Mouse (Mus musculus) forebrain, embryonic 12.5 days (tissue): ENCODE measurements around the gene Rhobtb1. TPM values are rescaled to one million over a fixed set of nuclear protein-coding genes. Genes with fewer than 3 reads are reported as not detected.

ENCODE experiments used
- ATAC-seq: fragments of 200-750 bp; cut with Nextera tagmentation; 2 replicates; pipeline ENCODE4 v1.8.0; 2017; ENCODE audit warnings: moderate TSS enrichment; ENCODE audit not compliant: low FRiP score
- H3K27ac ChIP-seq: fragments of 300-500 bp; sonication (generic); 2 replicates; pipeline ENCODE4 v1.5.1; 2016; ENCODE audit warnings: mild to moderate bottlenecking
- H3K27me3 ChIP-seq: fragments of 300-500 bp; sonication (generic); 2 replicates; pipeline ENCODE4 v1.6.1; 2016; ENCODE audit warnings: mild to moderate bottlenecking
- H3K36me3 ChIP-seq: fragments of 300-500 bp; sonication (generic); replicated peaks from 2 replicates; pipeline ENCODE4 v1.6.1; 2016; ENCODE audit warnings: mild to moderate bottlenecking
- H3K4me1 ChIP-seq: fragments of 300-500 bp; sonication (generic); 2 replicates; pipeline ENCODE4 v1.6.1; 2016
- H3K4me2 ChIP-seq: fragments of 300-500 bp; sonication (generic); 2 replicates; pipeline ENCODE4 v1.6.1; 2016; ENCODE audit warnings: mild to moderate bottlenecking, moderate library complexity
- H3K4me3 ChIP-seq: fragments of 300-500 bp; sonication (generic); replicated peaks from 2 replicates; pipeline ENCODE4 v1.5.1; 2016; ENCODE audit warnings: mild to moderate bottlenecking
- H3K9ac ChIP-seq: fragments of 300-500 bp; sonication (generic); 2 replicates; pipeline ENCODE4 v1.6.1; 2016; ENCODE audit warnings: mild to moderate bottlenecking
- H3K9me3 ChIP-seq: fragments of 300-500 bp; sonication (generic); 2 replicates; pipeline ENCODE4 v1.6.1; 2016
- WGBS: fragments of 180-500 bp; shearing (Covaris S2); methylation state at CpG from one replicate; pipeline ENCODE4 v1.1.7; 2016; 5-methylcytosine and 5-hydroxymethylcytosine counted together
- polyA plus RNA-seq: library from polyadenylated mRNA; unstranded; fragments of >200 nt; fragmentation: Nextera tagmentation; extraction: Ambion mirVana; gene quantifications from 2 replicates; pipeline ENCODE4 v1.2.1, GENCODE M21; 2016

The Rhobtb1 gene
- polyA plus RNA-seq, 1 experiment from 2014 or later = 17.8 TPM

- Histone ChIP-seq H3K9ac (no peak overlapping the region), H3K27me3 (no peaks in the 10 kb centered on the region), H3K4me3 (no peak overlapping the region), H3K4me2 (no peak overlapping the region), H3K27ac (no peak overlapping the region), H3K4me1 (0 out of 2 replicates have a peak, but pooled peaks cover 4% of the 10 kb centered on the region), H3K9me3 (0 out of 2 replicates have a peak, but pooled peaks cover 4% of the 10 kb centered on the region), H3K36me3 (no peaks in the 10 kb centered on the region)
- WGBS = 92% methylated on average over 7 of the region's 7 CpGs
- ATAC-seq = no peak
Observed at GRCm38 (mm10) chr10:69324816-69325215, 173.6 kb downstream of the Rhobtb1 start.

GRCm38 (mm10) chr10:69326433-69326832 is 175.2 kb downstream of the Rhobtb1 start:
- Histone ChIP-seq H3K4me2 (no peak overlapping the region), H3K36me3 (no peaks in the 10 kb centered on the region)
- ATAC-seq = no peak

GRCm38 (mm10) chr10:69327362-69327761 is 176.1 kb downstream of the Rhobtb1 start:
- H3K4me1 ChIP-seq = 0 out of 2 replicates have a peak, but pooled peaks cover 4% of the 10 kb centered on the region
- WGBS = 71% methylated on average over 8 of the region's 8 CpGs
- no peak for ATAC-seq

More at GRCm38 (mm10) chr10:69326433-69326832, 175.2 kb downstream of the Rhobtb1 start:
- Histone ChIP-seq H3K9me3 (no peaks in the 10 kb centered on the region), H3K9ac (no peak overlapping the region), H3K27me3 (no peaks in the 10 kb centered on the region), H3K4me1 (0 out of 2 replicates have a peak, but pooled peaks cover 4% of the 10 kb centered on the region), H3K4me3 (no peak overlapping the region), H3K27ac (no peak overlapping the region)
- 91% methylated on average over 3 of the region's 3 CpGs for WGBS

GRCm38 (mm10) chr10:69328029-69328655 is 176.9 kb downstream of the Rhobtb1 start:
- H3K4me1 ChIP-seq = 0 out of 2 replicates have a peak, but pooled peaks cover 4% of the 10 kb centered on the region
- WGBS = 92% methylated on average over 12 of the region's 12 CpGs
- H3K36me3 ChIP-seq = no peaks in the 10 kb centered on the region
- H3K4me2 ChIP-seq = no peak overlapping the region
- no peak for ATAC-seq
- H3K27me3 ChIP-seq = no peaks in the 10 kb centered on the region
- no peak overlapping the region for H3K9ac ChIP-seq
- no peaks in the 10 kb centered on the region for H3K9me3 ChIP-seq
- H3K4me3 ChIP-seq = no peak overlapping the region
- H3K27ac ChIP-seq = no peak overlapping the region

More at GRCm38 (mm10) chr10:69327362-69327761, 176.1 kb downstream of the Rhobtb1 start:
- no peak overlapping the region for H3K4me3 ChIP-seq
- no peak overlapping the region for H3K9ac ChIP-seq
- H3K9me3 ChIP-seq = no peaks in the 10 kb centered on the region
- no peaks in the 10 kb centered on the region for H3K36me3 ChIP-seq
- no peak overlapping the region for H3K27ac ChIP-seq
- no peak overlapping the region for H3K4me2 ChIP-seq
- H3K27me3 ChIP-seq = no peaks in the 10 kb centered on the region

GRCm38 (mm10) chr10:69328656-69329046 is 177.4 kb downstream of the Rhobtb1 start:
- no peak for ATAC-seq
- no peaks in the 10 kb centered on the region for H3K9me3 ChIP-seq
- 0 out of 2 replicates have a peak, but pooled peaks cover under 1% of the 10 kb centered on the region for H3K36me3 ChIP-seq
- no peak overlapping the region for H3K4me2 ChIP-seq
- H3K4me1 ChIP-seq = 0 out of 2 replicates have a peak, but pooled peaks cover 4% of the 10 kb centered on the region
- no peak overlapping the region for H3K4me3 ChIP-seq
- H3K27ac ChIP-seq = no peak overlapping the region
- no peaks in the 10 kb centered on the region for H3K27me3 ChIP-seq
- no peak overlapping the region for H3K9ac ChIP-seq
- WGBS = 76% methylated on average over 4 of the region's 4 CpGs

GRCm38 (mm10) chr10:69331231-69331630 is 180.0 kb downstream of the Rhobtb1 start:
- ATAC-seq = no peak
- no peak overlapping the region for H3K4me2 ChIP-seq
- no peak overlapping the region for H3K9ac ChIP-seq
- no peaks in the 10 kb centered on the region for H3K27me3 ChIP-seq
- H3K4me1 ChIP-seq = 0 out of 2 replicates have a peak, but pooled peaks cover 7% of the 10 kb centered on the region
- H3K36me3 ChIP-seq = peaks cover 12% of the 10 kb centered on the region
- H3K27ac ChIP-seq = no peak overlapping the region
- 89% methylated on average over 6 of the region's 6 CpGs for whole genome bisulfite sequencing
- H3K4me3 ChIP-seq = no peak overlapping the region
- H3K9me3 ChIP-seq = no peaks in the 10 kb centered on the region

- no peak overlapping the region for H3K4me3 ChIP-seq
- H3K4me2 ChIP-seq = no peak overlapping the region
- H3K4me1 ChIP-seq = 0 out of 2 replicates have a peak, but pooled peaks cover 7% of the 10 kb centered on the region
- WGBS = 89% methylated on average over 11 of the region's 11 CpGs
- H3K27ac ChIP-seq = no peak overlapping the region
- H3K27me3 ChIP-seq = no peaks in the 10 kb centered on the region
- no peak for ATAC-seq
- H3K9ac ChIP-seq = no peak overlapping the region
- H3K36me3 ChIP-seq = peaks cover 31% of the 10 kb centered on the region
- no peaks in the 10 kb centered on the region for H3K9me3 ChIP-seq
Observed at GRCm38 (mm10) chr10:69333212-69333611, 182.0 kb downstream of the Rhobtb1 start.

GRCm38 (mm10) chr10:69334271-69335194 is 183.3 kb downstream of the Rhobtb1 start:
- no peaks in the 10 kb centered on the region for H3K27me3 ChIP-seq
- peaks cover 43% of the 10 kb centered on the region for H3K36me3 ChIP-seq
- no peak overlapping the region for H3K4me3 ChIP-seq
- WGBS = 62% methylated on average over 16 of the region's 16 CpGs
- no peak for ATAC-seq
- H3K9ac ChIP-seq = no peak overlapping the region
- H3K4me1 ChIP-seq = 0 out of 2 replicates have a peak, but pooled peaks cover 3% of the 10 kb centered on the region
- H3K9me3 ChIP-seq = no peaks in the 10 kb centered on the region
- H3K27ac ChIP-seq = no peak overlapping the region
- no peak overlapping the region for H3K4me2 ChIP-seq

GRCm38 (mm10) chr10:69335195-69335536 is 183.9 kb downstream of the Rhobtb1 start:
- no peaks in the 10 kb centered on the region for H3K9me3 ChIP-seq
- H3K36me3 ChIP-seq = peaks cover 50% of the 10 kb centered on the region
- ATAC-seq = no peak; the same call in 1 of the 2 replicates
- no peak overlapping the region for H3K4me3 ChIP-seq
- 38% methylated on average over 7 of the region's 7 CpGs for WGBS
- H3K27me3 ChIP-seq = no peaks in the 10 kb centered on the region
- 0 out of 2 replicates have a peak, but pooled peaks cover 3% of the 10 kb centered on the region for H3K4me1 ChIP-seq
- no peak overlapping the region for H3K9ac ChIP-seq
- H3K27ac ChIP-seq = no peak overlapping the region
- no peak overlapping the region for H3K4me2 ChIP-seq

- Histone ChIP-seq H3K4me2 (no peak overlapping the region), H3K9me3 (no peaks in the 10 kb centered on the region), H3K9ac (no peak overlapping the region), H3K36me3 (peaks cover 54% of the 10 kb centered on the region), H3K4me3 (no peak overlapping the region), H3K27me3 (no peaks in the 10 kb centered on the region), H3K4me1 (0 out of 2 replicates have a peak, but pooled peaks cover 3% of the 10 kb centered on the region), H3K27ac (no peak overlapping the region)
- no peak for ATAC-seq
- WGBS = 82% methylated on average over 4 of the region's 4 CpGs
Observed at GRCm38 (mm10) chr10:69335611-69336010, 184.4 kb downstream of the Rhobtb1 start.

GRCm38 (mm10) chr10:69336219-69336618 is 185.0 kb downstream of the Rhobtb1 start:
- Histone ChIP-seq H3K36me3 (peaks cover 60% of the 10 kb centered on the region), H3K9ac (no peak overlapping the region), H3K27ac (no peak overlapping the region), H3K27me3 (no peaks in the 10 kb centered on the region), H3K4me2 (no peak overlapping the region), H3K9me3 (no peaks in the 10 kb centered on the region), H3K4me3 (no peak overlapping the region), H3K4me1 (0 out of 2 replicates have a peak, but pooled peaks cover 3% of the 10 kb centered on the region)
- 91% methylated on average over 11 of the region's 11 CpGs for WGBS
- no peak for ATAC-seq

GRCm38 (mm10) chr10:69340001-69340400 is 188.8 kb downstream of the Rhobtb1 start:
- Histone ChIP-seq H3K36me3 (peaks cover 92% of the 10 kb centered on the region), H3K4me1 (0 out of 2 replicates have a peak, but pooled peaks cover 3% of the 10 kb centered on the region), H3K4me3 (no peak overlapping the region), H3K4me2 (no peak overlapping the region), H3K9me3 (no peaks in the 10 kb centered on the region), H3K9ac (no peak overlapping the region), H3K27me3 (no peaks in the 10 kb centered on the region), H3K27ac (no peak overlapping the region)
- WGBS = 94% methylated on average over 6 of the region's 6 CpGs
- ATAC-seq = no peak
